Mouse (Mus musculus): ENCODE results near the gene Igflr1.

The Igflr1 gene

GRCm38 (mm10) chr7:30553810-30554584 lies 11.2 kb upstream of the Igflr1 start:
- no peak for DNase-seq (ENCODE audit: low spot score in 2 of 2)

GRCm38 (mm10) chr7:30556894-30557536 lies 8.2 kb upstream of the Igflr1 start:
- DNase-seq (ENCODE audit: low spot score in 2 of 2), result peak in 1 of 2 experiments; percentile 33

- DNase-seq (ENCODE audit: low spot score in 2 of 2), result no peak
These were observed 7.2 kb upstream of the Igflr1 start for GRCm38 (mm10) chr7:30557901-30558514.

- DNase-seq (ENCODE audit: low spot score in 2 of 2), result no peak
These were observed 6.4 kb upstream of the Igflr1 start for GRCm38 (mm10) chr7:30558656-30559442.

- peak; percentile 99 for DNase-seq (ENCODE audit: low spot score in 2 of 2)
These were observed 5.7 kb upstream of the Igflr1 start, which contains the start of gene Lin37 for GRCm38 (mm10) chr7:30559443-30559954. Lin37 (minus strand) TSS chr7:30559838.

- DNase-seq (ENCODE audit: low spot score in 2 of 2), result no peak
These were observed 4.9 kb upstream of the Igflr1 start for GRCm38 (mm10) chr7:30560296-30560695.

GRCm38 (mm10) chr7:30562526-30563116 lies 2.6 kb upstream of the Igflr1 start:
- no peak for DNase-seq (ENCODE audit: low spot score in 2 of 2)

- DNase-seq (ENCODE audit: low spot score in 2 of 2), result peak; percentile 98
These were observed 1.9 kb upstream of the Igflr1 start, which contains the start of the genes U2af1l4, Gm49396 and Psenen for GRCm38 (mm10) chr7:30563117-30563905. U2af1l4 (plus strand) TSS chr7:30563301. Gm49396 (plus strand) TSS chr7:30563344. Psenen (minus strand) TSS chr7:30563627.

- no peak for DNase-seq (ENCODE audit: low spot score in 2 of 2)
These were observed 1.3 kb upstream of the Igflr1 start for GRCm38 (mm10) chr7:30563906-30564280.

GRCm38 (mm10) chr7:30566033-30566432 lies 806 bp downstream of the Igflr1 start:
- DNase-seq (ENCODE audit: low spot score in 2 of 2), result no peak

- DNase-seq (ENCODE audit: low spot score in 2 of 2), result no peak
These were observed 2.3 kb downstream of the Igflr1 start for GRCm38 (mm10) chr7:30567555-30567954.

GRCm38 (mm10) chr7:30572389-30572788 lies 7.2 kb downstream of the Igflr1 start:
- no peak for DNase-seq (ENCODE audit: low spot score in 2 of 2)

GRCm38 (mm10) chr7:30572969-30573368 lies 7.7 kb downstream of the Igflr1 start:
- DNase-seq (ENCODE audit: low spot score in 2 of 2), result no peak

- DNase-seq (ENCODE audit: low spot score in 2 of 2), result no peak
These were observed 14.7 kb downstream of the Igflr1 start for GRCm38 (mm10) chr7:30579950-30580349.

- DNase-seq (ENCODE audit: low spot score in 2 of 2), result no peak
These were observed 16.3 kb downstream of the Igflr1 start for GRCm38 (mm10) chr7:30581547-30581946.

GRCm38 (mm10) chr7:30584339-30584738 lies 19.1 kb downstream of the Igflr1 start:
- no peak for DNase-seq (ENCODE audit: low spot score in 2 of 2)

- no peak for DNase-seq (ENCODE audit: low spot score in 2 of 2)
These were observed 19.9 kb downstream of the Igflr1 start for GRCm38 (mm10) chr7:30585170-30585569.

GRCm38 (mm10) chr7:30586455-30587020 lies 21.3 kb downstream of the Igflr1 start:
- no peak for DNase-seq (ENCODE audit: low spot score in 2 of 2)

- DNase-seq (ENCODE audit: low spot score in 2 of 2), result peak in 1 of 2 experiments; percentile 60
These were observed 22.8 kb downstream of the Igflr1 start for GRCm38 (mm10) chr7:30587842-30588667.

All from right cerebral cortex, postnatal 10 days (tissue).